Mouse (Mus musculus): Measurements from ENCODE around the gene Disc1. TPM values are rescaled to one million over a fixed set of nuclear protein-coding genes. Genes with fewer than 3 reads are reported as not detected.

The Disc1 gene
- polyA plus RNA-seq, 1 experiment from 2014 or later = 1.6 TPM

- H3K27ac ChIP-seq = no peak overlapping the region
- no peak overlapping the region for H3K4me2 ChIP-seq (replicated peaks)
- H3K4me3 ChIP-seq (replicated peaks) = no peak overlapping the region
- H3K36me3 ChIP-seq = no peaks in the 10 kb centered on the region
- peak; percentile 74 for ATAC-seq
- no peaks in the 10 kb centered on the region for H3K27me3 ChIP-seq (replicated peaks)
- 38% methylated on average over 10 of the region's 10 CpGs for WGBS
- H3K9me3 ChIP-seq = no peaks in the 10 kb centered on the region
- H3K9ac ChIP-seq = no peak overlapping the region
- peaks cover 28% of the 10 kb centered on the region for H3K4me1 ChIP-seq (replicated peaks)
These were observed 237.5 kb downstream of the Disc1 start for GRCm38 (mm10) chr8:125291506-125291905.

- Histone ChIP-seq H3K27me3 (replicated peaks) (no peaks in the 10 kb centered on the region), H3K4me1 (replicated peaks) (peaks cover 26% of the 10 kb centered on the region), H3K9ac (no peak overlapping the region), H3K9me3 (no peaks in the 10 kb centered on the region), H3K27ac (peak overlapping the region; percentile 67), H3K4me2 (replicated peaks) (no peak overlapping the region), H3K36me3 (no peaks in the 10 kb centered on the region), H3K4me3 (replicated peaks) (no peak overlapping the region)
- ATAC-seq = no peak
- 61% methylated on average over 22 of the region's 22 CpGs for WGBS
These were observed 238.1 kb downstream of the Disc1 start for GRCm38 (mm10) chr8:125291932-125292717.

DNA sequence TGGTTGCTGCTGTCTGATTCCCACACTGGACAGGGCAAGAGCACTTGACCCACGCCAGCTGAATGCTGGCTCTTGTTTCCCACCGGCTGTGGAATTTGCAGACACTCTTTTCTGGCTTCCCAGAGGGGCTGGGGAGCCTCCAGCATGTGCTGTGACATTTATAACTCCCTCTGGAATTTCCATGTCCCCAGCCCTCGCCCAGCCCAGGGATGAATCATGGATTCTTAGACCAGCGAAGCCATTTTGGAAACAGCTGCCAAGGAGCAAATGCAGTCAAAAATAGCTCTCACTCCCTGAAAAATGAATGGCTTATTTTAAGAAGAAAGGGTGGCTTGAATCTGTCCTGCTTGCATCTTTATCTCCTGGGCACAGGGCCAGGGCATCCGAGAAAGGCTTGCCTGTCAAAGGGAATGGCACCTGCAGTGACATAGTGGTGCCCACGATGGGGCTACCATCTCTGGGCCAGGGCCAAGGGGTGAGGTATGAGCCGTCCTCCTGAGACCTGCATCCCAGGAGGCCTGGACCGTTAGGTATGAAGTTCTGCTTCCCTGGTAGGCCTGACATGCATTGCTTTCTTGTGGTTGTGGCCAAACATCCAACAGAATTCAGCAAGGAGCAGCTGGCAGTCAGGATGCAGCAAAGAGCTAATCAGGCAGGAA lies 239.1 kb downstream of the Disc1 start:
- Histone ChIP-seq H3K4me3 (replicated peaks) (no peak overlapping the region), H3K27me3 (replicated peaks) (no peaks in the 10 kb centered on the region), H3K27ac (peak overlapping the region; percentile 77), H3K4me1 (replicated peaks) (peaks cover 22% of the 10 kb centered on the region), H3K9ac (no peak overlapping the region), H3K9me3 (no peaks in the 10 kb centered on the region), H3K36me3 (no peaks in the 10 kb centered on the region), H3K4me2 (replicated peaks) (no peak overlapping the region)
- ATAC-seq = peak; percentile 64
- 38% methylated on average over 8 of the region's 8 CpGs for WGBS

DNA sequence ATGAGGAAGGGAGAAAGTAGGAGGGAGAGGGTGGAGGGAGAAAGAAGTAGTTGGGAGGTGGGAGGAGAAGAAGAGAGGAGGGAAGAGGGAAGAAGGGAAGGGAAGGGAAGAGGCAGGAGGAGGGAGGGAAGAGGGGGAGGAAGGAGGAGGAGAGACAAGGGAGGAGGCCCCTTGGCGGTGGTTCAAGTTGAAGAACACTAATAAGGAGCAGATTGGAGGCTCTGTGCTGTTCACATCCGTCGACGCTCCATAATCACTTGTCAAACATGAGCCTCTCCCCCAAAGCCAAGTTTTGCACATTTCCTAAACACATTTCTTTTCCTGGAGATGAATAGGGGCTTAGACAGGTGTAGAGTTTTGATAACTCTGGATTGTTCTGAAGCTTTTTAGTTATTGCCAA lies 245.3 kb downstream of the Disc1 start:
- Histone ChIP-seq H3K9me3 (no peaks in the 10 kb centered on the region), H3K36me3 (no peaks in the 10 kb centered on the region), H3K4me2 (replicated peaks) (no peak overlapping the region), H3K27ac (no peak overlapping the region), H3K4me3 (replicated peaks) (no peak overlapping the region), H3K27me3 (replicated peaks) (no peaks in the 10 kb centered on the region), H3K4me1 (replicated peaks) (peaks cover 20% of the 10 kb centered on the region), H3K9ac (no peak overlapping the region)
- WGBS = 17% methylated on average over 4 of the region's 4 CpGs
- no peak; the same call in 1 of the 2 replicates for ATAC-seq

DNA sequence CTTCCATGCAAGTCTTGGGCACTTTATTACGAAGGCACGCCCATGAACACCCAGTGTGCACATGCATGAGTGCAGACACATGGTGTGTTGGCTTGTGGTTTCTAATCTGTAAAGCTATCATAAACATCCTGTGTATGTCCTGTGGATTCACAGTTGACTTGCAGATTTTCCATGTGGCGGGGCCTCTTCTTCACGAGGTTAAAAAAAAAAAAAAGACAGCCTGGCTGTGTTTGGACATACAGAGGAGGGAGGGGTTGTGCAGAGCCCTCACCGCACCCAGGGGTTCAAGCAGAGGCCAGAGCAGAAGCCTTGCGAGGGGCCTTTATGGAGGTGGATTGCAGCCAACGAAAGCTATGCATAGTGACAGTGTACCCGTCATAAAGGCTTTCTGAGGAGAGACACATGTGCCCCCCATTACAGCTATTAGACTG lies 248.0 kb downstream of the Disc1 start:
- H3K9me3 ChIP-seq = no peaks in the 10 kb centered on the region
- peak overlapping the region; percentile 63; the same call in 1 of the 2 replicates for H3K27ac ChIP-seq
- no peaks in the 10 kb centered on the region for H3K36me3 ChIP-seq
- ATAC-seq = peak; percentile 83
- no peaks in the 10 kb centered on the region for H3K27me3 ChIP-seq (replicated peaks)
- no peak overlapping the region for H3K4me2 ChIP-seq (replicated peaks)
- WGBS = 33% methylated on average over 8 of the region's 8 CpGs
- H3K9ac ChIP-seq = no peak overlapping the region
- peaks cover 23% of the 10 kb centered on the region for H3K4me1 ChIP-seq (replicated peaks)
- H3K4me3 ChIP-seq (replicated peaks) = no peak overlapping the region

DNA sequence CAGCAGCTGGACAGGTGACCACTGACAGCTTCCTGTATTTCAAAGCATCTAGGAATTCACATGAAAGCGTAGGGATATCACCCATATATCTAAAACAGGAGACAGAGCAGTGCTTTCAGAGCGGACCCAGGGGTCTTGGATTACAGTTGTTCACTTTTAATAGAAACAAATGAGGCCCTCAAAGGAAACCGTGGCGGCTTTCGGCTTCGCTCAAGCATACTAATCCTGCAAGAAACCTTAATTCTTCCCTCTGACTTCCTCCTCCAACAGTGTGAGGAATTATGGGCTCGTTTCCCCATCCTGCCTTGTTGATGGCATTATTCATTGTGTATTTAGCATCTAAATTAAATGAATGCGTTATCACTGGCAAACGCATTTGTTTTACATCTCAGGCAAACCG lies 252.7 kb downstream of the Disc1 start:
- no peaks in the 10 kb centered on the region for H3K9me3 ChIP-seq
- no peak overlapping the region for H3K4me2 ChIP-seq (replicated peaks)
- no peaks in the 10 kb centered on the region for H3K27me3 ChIP-seq (replicated peaks)
- WGBS = 66% methylated on average over 10 of the region's 10 CpGs
- peaks cover 31% of the 10 kb centered on the region for H3K4me1 ChIP-seq (replicated peaks)
- no peak overlapping the region for H3K27ac ChIP-seq
- H3K36me3 ChIP-seq = no peaks in the 10 kb centered on the region
- no peak for ATAC-seq
- H3K9ac ChIP-seq = no peak overlapping the region
- no peak overlapping the region for H3K4me3 ChIP-seq (replicated peaks)

DNA sequence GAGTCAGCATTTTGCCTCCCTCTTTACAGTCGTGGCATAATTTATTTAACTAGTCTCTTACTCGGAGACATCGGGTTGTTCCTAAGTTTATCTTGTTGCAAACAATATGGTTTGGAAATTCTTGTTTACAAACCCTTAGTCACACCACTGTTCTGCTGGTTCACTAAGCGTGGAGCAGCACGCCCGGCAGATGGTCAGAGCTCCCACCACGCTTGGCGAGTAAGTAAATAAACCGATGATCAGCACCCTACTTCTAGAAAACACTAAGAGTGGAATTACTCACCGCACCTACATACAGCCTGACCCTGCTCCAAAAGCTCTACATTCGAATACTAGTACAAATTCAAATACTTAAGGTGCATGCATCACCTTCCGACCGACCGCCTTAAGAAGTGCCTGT lies 256.0 kb downstream of the Disc1 start:
- H3K4me2 ChIP-seq (replicated peaks) = no peak overlapping the region
- 57% methylated on average over 14 of the region's 14 CpGs for WGBS
- H3K27ac ChIP-seq = no peak overlapping the region
- H3K4me1 ChIP-seq (replicated peaks) = peaks cover 21% of the 10 kb centered on the region; the same call in 1 of the 2 replicates
- no peak overlapping the region for H3K9ac ChIP-seq
- no peak overlapping the region for H3K4me3 ChIP-seq (replicated peaks)
- no peaks in the 10 kb centered on the region for H3K36me3 ChIP-seq
- ATAC-seq = no peak
- H3K9me3 ChIP-seq = no peaks in the 10 kb centered on the region
- no peaks in the 10 kb centered on the region for H3K27me3 ChIP-seq (replicated peaks)

Other genes starting within 250 kb of the Disc1 start
- gene Gnpat, start 191.2 kb upstream of the Disc1 start, polyA plus RNA-seq (2015; fragmentation: Nextera tagmentation; extraction: Ambion mirVana) = 82.6 and 83.9 TPM in 2 replicates
- 44.8 and 48.6 TPM in 2 replicates for gene 2810004N23Rik, start 191.1 kb upstream of the Disc1 start, polyA plus RNA-seq (2015; fragmentation: Nextera tagmentation; extraction: Ambion mirVana)
- gene Exoc8, start 156.5 kb upstream of the Disc1 start, polyA plus RNA-seq (2015; fragmentation: Nextera tagmentation; extraction: Ambion mirVana) = 7.5 and 7.8 TPM in 2 replicates
- gene Sprtn, start 156.3 kb upstream of the Disc1 start, polyA plus RNA-seq (2015; fragmentation: Nextera tagmentation; extraction: Ambion mirVana) = 8.4 and 8.5 TPM in 2 replicates
- gene Egln1, start 104.9 kb upstream of the Disc1 start, polyA plus RNA-seq (2015; fragmentation: Nextera tagmentation; extraction: Ambion mirVana) = 14.0 and 14.4 TPM in 2 replicates
- 99.3 and 104 TPM in 2 replicates for gene Tsnax, start 41.2 kb upstream of the Disc1 start, polyA plus RNA-seq (2015; fragmentation: Nextera tagmentation; extraction: Ambion mirVana)

Data from intestine, embryonic 15.5 days (tissue).